Mouse (Mus musculus) CH12.LX (cell line): ENCODE measurements around the gene Atn1. TPM values are rescaled to one million over a fixed set of nuclear protein-coding genes. Genes with fewer than 3 reads are reported as not detected.

Experiments used
- DNase-seq: peaks from one replicate; pipeline ENCODE4 v3.0.0-alpha.2; 2013; ENCODE audit errors: extremely low read depth
- H3K27ac ChIP-seq: 2 replicates; pipeline ENCODE4 v1.5.1; 2012; ENCODE audit warnings: low read depth, mild to moderate bottlenecking, control low read depth, moderate library complexity; ENCODE audit not compliant: insufficient read depth
- H3K27me3 ChIP-seq: replicated peaks from 2 replicates; pipeline ENCODE3; 2012; ENCODE audit warnings: inconsistent platforms
- H3K36me3 ChIP-seq, 2 experiments: replicated peaks in 1 of 2; 2 replicates each; pipeline versions ENCODE3 to v1.6.1; 2012; ENCODE audit warnings: inconsistent platforms in 1 of 2, low read length in 1 of 2, mild to moderate bottlenecking in 1 of 2, mixed read lengths in 1 of 2, moderate library complexity in 1 of 2; ENCODE audit not compliant: control insufficient read depth in 1 of 2, insufficient read depth in 1 of 2
- H3K4me1 ChIP-seq, 2 experiments: 2 replicates each; pipeline ENCODE4 v1.6.1; 2012; ENCODE audit warnings: inconsistent platforms in 1 of 2, moderate library complexity in 1 of 2; ENCODE audit not compliant: insufficient read depth in 2 of 2, control insufficient read depth in 1 of 2
- H3K4me2 ChIP-seq: 2 replicates; pipeline ENCODE4 v1.6.1; 2012; ENCODE audit warnings: low read depth, mild to moderate bottlenecking, control low read depth; ENCODE audit not compliant: poor library complexity, insufficient read depth, severe bottlenecking
- H3K4me3 ChIP-seq, 3 experiments: fragments of 150-350 bp in 1 of 3; sonication (generic) in 1 of 3; replicated peaks in 1 of 3; 2 replicates each; pipeline versions ENCODE3 to v1.5.1; 2011 to 2012; ENCODE audit warnings: low read depth in 2 of 3, low read length in 2 of 3, mild to moderate bottlenecking in 2 of 3, moderate library complexity in 2 of 3, control low read depth in 1 of 3, improper control_type of control experiment in 1 of 3, inconsistent platforms in 1 of 3, mixed read lengths in 1 of 3; ENCODE audit not compliant: poor library complexity in 1 of 3
- H3K79me2 ChIP-seq: replicated peaks from 2 replicates; pipeline ENCODE4 v1.6.1; 2012; ENCODE audit warnings: mild to moderate bottlenecking, moderate library complexity; ENCODE audit not compliant: control insufficient read depth, poor library complexity, insufficient read depth, severe bottlenecking; ENCODE audit errors: extremely low read depth
- H3K9ac ChIP-seq: 2 replicates; pipeline ENCODE4 v1.6.1; 2012; ENCODE audit warnings: low read depth, mild to moderate bottlenecking, control low read depth, moderate library complexity; ENCODE audit not compliant: insufficient read depth
- H3K9me3 ChIP-seq: replicated peaks from 2 replicates; pipeline ENCODE3; 2012; ENCODE audit warnings: low read length, inconsistent platforms, mixed read lengths
- BHLHE40 ChIP-seq: IDR thresholded peaks from 2 replicates; pipeline ENCODE4 v1.6.1; 2011; ENCODE audit warnings: mild to moderate bottlenecking, low read depth, low read length, improper control_type of control experiment
- CHD1 ChIP-seq: IDR thresholded peaks from 2 replicates; pipeline ENCODE4 v1.6.1; 2012; ENCODE audit warnings: low read depth, low read length, improper control_type of control experiment, inconsistent platforms
- CTCF ChIP-seq, 2 experiments: IDR thresholded peaks in 1 of 2; conservative IDR thresholded peaks in 1 of 2; 2 replicates each; pipeline ENCODE4 v1.5.1; 2011 to 2012; ENCODE audit warnings: low read depth in 2 of 2, low read length in 2 of 2, improper control_type of control experiment in 1 of 2, inconsistent platforms in 1 of 2, mild to moderate bottlenecking in 1 of 2, moderate library complexity in 1 of 2
- ELF1 ChIP-seq: IDR thresholded peaks from 2 replicates; pipeline ENCODE4 v1.6.1; 2014; ENCODE audit warnings: low read depth, mild to moderate bottlenecking, inconsistent platforms, low read length, improper control_type of control experiment
- GABPA ChIP-seq: IDR thresholded peaks from 2 replicates; pipeline ENCODE4 v1.6.1; 2012; ENCODE audit warnings: low read depth, low read length, improper control_type of control experiment, inconsistent platforms; ENCODE audit not compliant: insufficient replicate concordance
- HCFC1 ChIP-seq: IDR thresholded peaks from 2 replicates; pipeline ENCODE4 v1.6.1; 2012; ENCODE audit warnings: low read depth, mild to moderate bottlenecking, inconsistent platforms, low read length, improper control_type of control experiment
- IRF4 ChIP-seq: IDR thresholded peaks from 2 replicates; pipeline ENCODE4 v1.6.1; 2014; ENCODE audit warnings: low read depth, mild to moderate bottlenecking, inconsistent platforms, low read length, improper control_type of control experiment
- MEF2A ChIP-seq: IDR thresholded peaks from 2 replicates; pipeline ENCODE4 v1.6.1; 2014; ENCODE audit warnings: low read depth, mild to moderate bottlenecking, inconsistent platforms, low read length, improper control_type of control experiment, borderline replicate concordance
- MYC ChIP-seq: IDR thresholded peaks from 2 replicates; pipeline ENCODE4 v1.6.1; 2011; ENCODE audit warnings: low read depth, mild to moderate bottlenecking, improper control_type of control experiment, low read length
- NELFE ChIP-seq: IDR thresholded peaks from 2 replicates; pipeline ENCODE4 v1.6.1; 2011; ENCODE audit warnings: low read depth, low read length, improper control_type of control experiment
- NRF1 ChIP-seq: IDR thresholded peaks from 2 replicates; pipeline ENCODE4 v1.6.1; 2014; ENCODE audit warnings: low read depth, mild to moderate bottlenecking, inconsistent platforms, low read length, improper control_type of control experiment, moderate library complexity
- PAX5 ChIP-seq: IDR thresholded peaks from 2 replicates; pipeline ENCODE4 v1.6.1; 2012; ENCODE audit warnings: low read length, inconsistent platforms, mixed read lengths
- POLR2A ChIP-seq: IDR thresholded peaks from 2 replicates; pipeline ENCODE4 v1.6.1; 2011; ENCODE audit warnings: low read depth, mild to moderate bottlenecking, improper control_type of control experiment, low read length
- POLR2AphosphoS2 ChIP-seq: IDR thresholded peaks from 2 replicates; pipeline ENCODE4 v1.6.1; 2011; ENCODE audit warnings: low read depth, low read length, improper control_type of control experiment
- RAD21 ChIP-seq: IDR thresholded peaks from 2 replicates; pipeline ENCODE4 v1.6.1; 2011; ENCODE audit warnings: low read depth, mild to moderate bottlenecking, low read length, improper control_type of control experiment, moderate library complexity
- SMC3 ChIP-seq: IDR thresholded peaks from 2 replicates; pipeline ENCODE4 v1.6.1; 2011; ENCODE audit warnings: low read depth, low read length, improper control_type of control experiment
- TCF12 ChIP-seq: IDR thresholded peaks from 2 replicates; pipeline ENCODE4 v1.6.1; 2014; ENCODE audit warnings: low read depth, mild to moderate bottlenecking, inconsistent platforms, low read length, improper control_type of control experiment
- UBTF ChIP-seq: IDR thresholded peaks from 2 replicates; pipeline ENCODE4 v1.6.1; 2012; ENCODE audit warnings: low read depth, mild to moderate bottlenecking, inconsistent platforms, low read length, improper control_type of control experiment, moderate library complexity
- ZC3H11A ChIP-seq: IDR thresholded peaks from 2 replicates; pipeline ENCODE4 v1.6.1; 2012; ENCODE audit warnings: low read depth, mild to moderate bottlenecking, inconsistent platforms, low read length, improper control_type of control experiment
- dilution Hi-C: fragments of 300-500 bp; cut with MboI; formaldehyde crosslinking; loops from 2 replicates; pipeline ENCODE4 v1.14.3; 2020; ENCODE audit warnings: low sequenced_read_pairs; ENCODE audit not compliant: extremely low pct_unique_long_range_greater_than_20kb, extremely low pct_ligation_motif_present
- in situ Hi-C: fragments of 300-500 bp; cut with MboI; formaldehyde crosslinking; loops from 3 replicates; pipeline ENCODE4 v1.14.3; 2019; ENCODE audit warnings: low sequenced_read_pairs, low pct_ligation_motif_present, low pct_unique_long_range_greater_than_20kb, mixed read lengths
- polyA plus RNA-seq: library from polyadenylated mRNA; unstranded; fragments of >175 nt; gene quantifications from 2 replicates; pipeline ENCODE4 v1.2.1, GENCODE M21; 2012; ENCODE audit warnings: low read depth; ENCODE audit not compliant: insufficient read length
- total RNA-seq, 2 experiments: library from RNA; depleted of rRNA; stranded (reverse); fragments of 300-350 nt in 1 of 2; fragments of >200 nt in 1 of 2; gene quantifications; 2 replicates each; pipeline ENCODE4 v1.2.3; 2012 to 2014

Gene Atn1
- total and polyA plus RNA-seq, 3 experiments, result 1.7 to 35.1 (median 4.6) TPM

GRCm38 (mm10) chr6:124759259-124759658, 2.9 kb upstream of the Atn1 start:
- Histone ChIP-seq H3K4me2 (peak overlapping the region; percentile 79), H3K9ac (peak overlapping the region; percentile 65), H3K27me3 (no peaks in the 10 kb centered on the region)

GRCm38 (mm10) chr6:124758849-124759232, 2.5 kb upstream of the Atn1 start:
- H3K79me2 ChIP-seq, result peaks cover 6% of the 10 kb centered on the region; the same call in 1 of the 2 replicates
- TF ChIP-seq GABPA (no peak), CTCF (conservative IDR thresholded peaks at IDR 0.05 in 1 of 2, IDR thresholded peaks at IDR 0.05 in 1 of 2; ENCODE audit: low read depth in 2 of 2, low read length in 2 of 2) (no peak), NRF1 (no peak), POLR2A (no peak), SMC3 (no peak), ZC3H11A (no peak), BHLHE40 (no peak)
- TF ChIP-seq, all 38 proteins: peak for 0
- dilution Hi-C loops (no loop called here), in situ Hi-C loops (no loop called here)
- Histone ChIP-seq H3K9me3 (no peaks in the 10 kb centered on the region), H3K4me2 (peak overlapping the region; percentile 79), H3K27ac (no peak overlapping the region), H3K9ac (peak overlapping the region; percentile 65), H3K4me1 (peaks cover 5 to 39% of the 10 kb centered on the region in 2 experiments), H3K36me3 (peaks cover 16 to 44% of the 10 kb centered on the region in 2 experiments), H3K27me3 (no peaks in the 10 kb centered on the region), H3K4me3 (peak overlapping the region in 1 of 3 experiments; percentile 12)
- DNase-seq, result no peak

More at GRCm38 (mm10) chr6:124759259-124759658, 2.9 kb upstream of the Atn1 start:
- Histone ChIP-seq H3K4me3 (peak overlapping the region in 1 of 3 experiments; percentile 12), H3K36me3 (peaks cover 19 to 48% of the 10 kb centered on the region in 2 experiments), H3K27ac (no peak overlapping the region), H3K9me3 (no peaks in the 10 kb centered on the region), H3K79me2 (peaks cover 6% of the 10 kb centered on the region; the same call in 1 of the 2 replicates), H3K4me1 (peaks cover 5 to 38% of the 10 kb centered on the region in 2 experiments)
- in situ Hi-C loops (no loop called here), dilution Hi-C loops (no loop called here)
- TF ChIP-seq SMC3 (peak; percentile 86), POLR2A (peak; percentile 43; the same call in 1 of the 2 replicates), HCFC1 (peak; percentile 70), CHD1 (no peak), CTCF (conservative IDR thresholded peaks at IDR 0.05 in 1 of 2, IDR thresholded peaks at IDR 0.05 in 1 of 2; ENCODE audit: low read depth in 2 of 2, low read length in 2 of 2) (peak; percentile 91 to 98), MEF2A (no peak), IRF4 (peak; percentile 30; the same call in 1 of the 2 replicates), POLR2AphosphoS2 (peak; percentile 56; the same call in 1 of the 2 replicates), ELF1 (0 out of 2 replicates have a peak, but pooled peaks have one; percentile 18), PAX5 (no peak), RAD21 (peak; percentile 95), MYC (peak; percentile 45; the same call in 1 of the 2 replicates), TCF12 (0 out of 2 replicates have a peak, but pooled peaks have one; percentile 6), UBTF (0 out of 2 replicates have a peak, but pooled peaks have one; percentile 40), NELFE (no peak)
- DNase-seq, result peak; percentile 91
